In the genomic region with DNA sequence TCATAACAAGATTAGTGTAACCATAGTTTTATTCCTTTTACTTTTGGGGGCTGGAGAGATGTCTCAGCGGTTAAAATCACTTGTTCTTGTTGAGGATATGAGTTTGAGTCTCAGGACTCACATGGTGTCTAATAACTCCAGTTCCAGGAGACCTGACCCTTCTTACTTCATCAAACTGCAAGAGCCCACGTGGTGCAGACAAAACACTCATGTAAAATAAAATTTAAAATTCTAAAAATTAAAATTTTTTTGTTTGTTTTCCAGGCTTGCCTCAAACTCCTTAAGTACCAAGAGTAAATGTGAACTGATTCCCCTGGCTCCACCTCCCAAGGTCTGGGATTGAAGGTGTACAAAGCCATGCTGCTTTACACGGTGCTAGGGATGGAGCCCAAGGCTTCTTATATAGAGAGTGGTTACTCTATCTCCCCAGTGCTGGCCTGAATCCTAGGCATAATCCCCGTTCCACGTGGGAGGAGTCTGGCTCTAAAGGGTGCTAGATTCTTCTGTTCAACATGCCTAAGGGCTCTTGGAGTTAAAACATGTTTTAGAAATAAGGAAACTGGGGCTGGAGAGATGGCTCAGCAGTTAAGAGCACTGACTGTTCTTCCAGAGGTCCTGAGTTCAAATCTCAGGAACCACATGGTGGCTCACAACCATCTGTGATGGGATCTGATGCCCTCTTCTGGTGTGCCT, we compare ENCODE assay signal across 1 mouse cellular context.
TF ChIP-seq lines count a peak whose summit lies in the region.

No protein-coding gene starts in this region.

TF ChIP-seq in myocyte, 11 proteins besides CTCF, POLR2A, EP300 and RAD21 (continued from another document):
- no peak for TF ChIP-seq CEBPB (IDR thresholded peaks at IDR 0.05; ENCODE audit: insufficient read depth, poor library complexity, severe bottlenecking)
